Mouse (Mus musculus) kidney, embryonic 15.5 days (tissue): ENCODE data around the gene D7Ertd443e. TPM values are rescaled to one million over a fixed set of nuclear protein-coding genes. Genes with fewer than 3 reads are reported as not detected.

Experiments
- ATAC-seq: fragments of 200-750 bp; cut with Nextera tagmentation; replicated peaks from 2 replicates; pipeline ENCODE4 v1.8.0; 2017; ENCODE audit warnings: moderate TSS enrichment; ENCODE audit not compliant: low FRiP score
- H3K27ac ChIP-seq: fragments of 300-500 bp; sonication (generic); 2 replicates; pipeline ENCODE4 v1.5.1; 2015; ENCODE audit warnings: mild to moderate bottlenecking, inconsistent platforms
- H3K27me3 ChIP-seq: fragments of 300-500 bp; sonication (generic); 2 replicates; pipeline ENCODE4 v1.6.1; 2015; ENCODE audit warnings: inconsistent platforms
- H3K36me3 ChIP-seq: fragments of 300-500 bp; sonication (generic); 2 replicates; pipeline ENCODE4 v1.6.1; 2015; ENCODE audit warnings: inconsistent platforms
- H3K4me1 ChIP-seq: fragments of 300-500 bp; sonication (generic); 2 replicates; pipeline ENCODE4 v1.6.1; 2015; ENCODE audit warnings: inconsistent platforms
- H3K4me2 ChIP-seq: fragments of 300-500 bp; sonication (generic); 2 replicates; pipeline ENCODE4 v1.6.1; 2015; ENCODE audit warnings: moderate library complexity, mild to moderate bottlenecking, inconsistent platforms
- H3K4me3 ChIP-seq: fragments of 300-500 bp; sonication (generic); replicated peaks from 2 replicates; pipeline ENCODE4 v1.5.1; 2015; ENCODE audit warnings: mild to moderate bottlenecking, inconsistent platforms
- H3K9ac ChIP-seq: fragments of 300-500 bp; sonication (generic); 2 replicates; pipeline ENCODE4 v1.6.1; 2015; ENCODE audit warnings: mild to moderate bottlenecking, inconsistent platforms
- H3K9me3 ChIP-seq: fragments of 300-500 bp; sonication (generic); replicated peaks from 2 replicates; pipeline ENCODE4 v1.6.1; 2016; ENCODE audit warnings: inconsistent platforms
- WGBS: fragments of 180-500 bp; shearing (Covaris S2); methylation state at CpG from one replicate; pipeline ENCODE4 v1.1.7; 2015; ENCODE audit warnings: mixed read lengths; 5-methylcytosine and 5-hydroxymethylcytosine counted together
- polyA plus RNA-seq: library from polyadenylated mRNA; unstranded; fragments of >200 nt; fragmentation: Nextera tagmentation; extraction: Ambion mirVana; gene quantifications from 2 replicates; pipeline ENCODE4 v1.2.1, GENCODE M21; 2015

Gene D7Ertd443e
- polyA plus RNA-seq, 1 experiment from 2014 or later = 0.08 TPM

- no peak overlapping the region for H3K4me3 ChIP-seq
- H3K27me3 ChIP-seq = no peaks in the 10 kb centered on the region
- H3K4me1 ChIP-seq = peaks cover 4% of the 10 kb centered on the region; the same call in 1 of the 2 replicates
- no peak for ATAC-seq
- no peaks in the 10 kb centered on the region for H3K36me3 ChIP-seq
- H3K9me3 ChIP-seq = no peaks in the 10 kb centered on the region
- H3K4me2 ChIP-seq = no peak overlapping the region
- no peak overlapping the region for H3K27ac ChIP-seq
- WGBS = 86% methylated on average over 2 of the region's 2 CpGs
- H3K9ac ChIP-seq = no peak overlapping the region
Observed at GRCm38 (mm10) chr7:134237356-134237755, 148.1 kb downstream of the D7Ertd443e start.

GRCm38 (mm10) chr7:134236727-134237126 lies 148.7 kb downstream of the D7Ertd443e start:
- H3K9me3 ChIP-seq = no peaks in the 10 kb centered on the region
- H3K4me3 ChIP-seq = no peak overlapping the region
- no peaks in the 10 kb centered on the region for H3K27me3 ChIP-seq
- H3K27ac ChIP-seq = no peak overlapping the region
- no peak overlapping the region for H3K4me2 ChIP-seq
- no peak overlapping the region for H3K9ac ChIP-seq
- ATAC-seq = no peak
- peaks cover 10% of the 10 kb centered on the region for H3K4me1 ChIP-seq
- no peaks in the 10 kb centered on the region for H3K36me3 ChIP-seq

GRCm38 (mm10) chr7:134235552-134235951 lies 149.9 kb downstream of the D7Ertd443e start:
- H3K27me3 ChIP-seq = no peaks in the 10 kb centered on the region
- H3K4me3 ChIP-seq = no peak overlapping the region
- no peak overlapping the region for H3K4me2 ChIP-seq
- 78% methylated on average over 2 of the region's 2 CpGs for WGBS
- H3K9me3 ChIP-seq = no peaks in the 10 kb centered on the region
- peaks cover 12% of the 10 kb centered on the region for H3K4me1 ChIP-seq
- H3K36me3 ChIP-seq = no peaks in the 10 kb centered on the region
- no peak overlapping the region for H3K9ac ChIP-seq
- no peak overlapping the region for H3K27ac ChIP-seq
- no peak for ATAC-seq

- H3K27me3 ChIP-seq = 0 out of 2 replicates have a peak, but pooled peaks cover under 1% of the 10 kb centered on the region
- ATAC-seq = no peak
- H3K9me3 ChIP-seq = no peaks in the 10 kb centered on the region
- H3K4me3 ChIP-seq = no peak within 1 kb of the TSS
- H3K9ac ChIP-seq = no peak within 1 kb of the TSS
- no peak within 1 kb of the TSS for H3K4me2 ChIP-seq
- H3K36me3 ChIP-seq = no peaks in the 10 kb centered on the region
- H3K27ac ChIP-seq = no peak within 1 kb of the TSS
- H3K4me1 ChIP-seq = peaks cover 32% of the 10 kb centered on the region
- 46% methylated on average over 14 of the region's 14 CpGs for WGBS
Observed at GRCm38 (mm10) chr7:134231378-134232346, 153.8 kb downstream of the D7Ertd443e start, which contains the start of gene Adam12. Gene Adam12, minus strand, starts transcription at chr7:134232146.

GRCm38 (mm10) chr7:134230708-134231107 lies 154.8 kb downstream of the D7Ertd443e start:
- WGBS = 84% methylated on average over 3 of the region's 3 CpGs
- Histone ChIP-seq H3K27me3 (peaks cover 10% of the 10 kb centered on the region; the same call in 1 of the 2 replicates), H3K4me3 (no peak overlapping the region), H3K36me3 (no peaks in the 10 kb centered on the region), H3K4me1 (peaks cover 40% of the 10 kb centered on the region), H3K27ac (no peak overlapping the region), H3K9me3 (no peaks in the 10 kb centered on the region), H3K4me2 (no peak overlapping the region), H3K9ac (no peak overlapping the region)
- ATAC-seq = no peak

- Histone ChIP-seq H3K9me3 (no peaks in the 10 kb centered on the region), H3K4me2 (no peak overlapping the region), H3K27me3 (peaks cover 15% of the 10 kb centered on the region; the same call in 1 of the 2 replicates), H3K4me3 (no peak overlapping the region), H3K9ac (no peak overlapping the region), H3K36me3 (no peaks in the 10 kb centered on the region), H3K4me1 (peaks cover 47% of the 10 kb centered on the region), H3K27ac (0 out of 2 replicates have a peak overlapping the region, but pooled peaks have one; percentile 41)
- ATAC-seq = no peak
- 69% methylated on average over 2 of the region's 2 CpGs for WGBS
Observed at GRCm38 (mm10) chr7:134229899-134230298, 155.6 kb downstream of the D7Ertd443e start.

- Histone ChIP-seq H3K9me3 (no peaks in the 10 kb centered on the region), H3K9ac (no peak overlapping the region), H3K36me3 (no peaks in the 10 kb centered on the region), H3K4me2 (no peak overlapping the region), H3K27ac (peak overlapping the region; percentile 37), H3K27me3 (peaks cover 15% of the 10 kb centered on the region), H3K4me3 (no peak overlapping the region), H3K4me1 (peaks cover 55% of the 10 kb centered on the region)
- ATAC-seq = no peak
- WGBS = 13% methylated on average over 13 of the region's 13 CpGs
Observed at GRCm38 (mm10) chr7:134227773-134228455, 157.5 kb downstream of the D7Ertd443e start.

GRCm38 (mm10) chr7:134227101-134227500 lies 158.4 kb downstream of the D7Ertd443e start:
- no peak for ATAC-seq
- 78% methylated on average over 4 of the region's 4 CpGs for WGBS
- no peak overlapping the region for H3K4me2 ChIP-seq
- no peaks in the 10 kb centered on the region for H3K36me3 ChIP-seq
- no peak overlapping the region; the same call in 1 of the 2 replicates for H3K27ac ChIP-seq
- H3K9ac ChIP-seq = no peak overlapping the region
- H3K4me1 ChIP-seq = peaks cover 48% of the 10 kb centered on the region
- peaks cover 15% of the 10 kb centered on the region for H3K27me3 ChIP-seq
- no peaks in the 10 kb centered on the region for H3K9me3 ChIP-seq
- no peak overlapping the region for H3K4me3 ChIP-seq

GRCm38 (mm10) chr7:134226231-134226630 lies 159.2 kb downstream of the D7Ertd443e start:
- no peaks in the 10 kb centered on the region for H3K9me3 ChIP-seq
- no peak overlapping the region for H3K9ac ChIP-seq
- H3K36me3 ChIP-seq = no peaks in the 10 kb centered on the region
- peaks cover 15% of the 10 kb centered on the region for H3K27me3 ChIP-seq
- ATAC-seq = no peak
- no peak overlapping the region for H3K4me2 ChIP-seq
- peaks cover 43% of the 10 kb centered on the region for H3K4me1 ChIP-seq
- H3K27ac ChIP-seq = no peak overlapping the region
- no peak overlapping the region for H3K4me3 ChIP-seq
- 70% methylated on average over 3 of the region's 3 CpGs for WGBS

- peaks cover 15% of the 10 kb centered on the region for H3K27me3 ChIP-seq
- peak overlapping the region; percentile 62 for H3K4me3 ChIP-seq
- peak overlapping the region; percentile 61 for H3K27ac ChIP-seq
- peak overlapping the region; percentile 52 for H3K9ac ChIP-seq
- H3K36me3 ChIP-seq = no peaks in the 10 kb centered on the region
- peaks cover 43% of the 10 kb centered on the region for H3K4me1 ChIP-seq
- H3K4me2 ChIP-seq = peak overlapping the region; percentile 98
- ATAC-seq = peak; percentile 63
- H3K9me3 ChIP-seq = no peaks in the 10 kb centered on the region
- WGBS = under 1% methylated on average over 88 of the region's 90 CpGs
Observed at GRCm38 (mm10) chr7:134224741-134225612, 160.5 kb downstream of the D7Ertd443e start.

GRCm38 (mm10) chr7:134224421-134224740 lies 161.1 kb downstream of the D7Ertd443e start:
- ATAC-seq = no peak; the same call in 1 of the 2 replicates
- 0% methylated on average over 14 of the region's 14 CpGs for WGBS

More at GRCm38 (mm10) chr7:134224421-134224740, 161.1 kb downstream of the D7Ertd443e start:
- Histone ChIP-seq H3K4me1 (peaks cover 39% of the 10 kb centered on the region), H3K27me3 (peaks cover 15% of the 10 kb centered on the region), H3K36me3 (no peaks in the 10 kb centered on the region), H3K9me3 (no peaks in the 10 kb centered on the region), H3K9ac (peak overlapping the region; percentile 52), H3K27ac (peak overlapping the region; percentile 61), H3K4me2 (peak overlapping the region; percentile 98), H3K4me3 (peak overlapping the region; percentile 62)
